Comparison of ENCODE assay signal across 1 mouse cellular context in the genomic region with DNA sequence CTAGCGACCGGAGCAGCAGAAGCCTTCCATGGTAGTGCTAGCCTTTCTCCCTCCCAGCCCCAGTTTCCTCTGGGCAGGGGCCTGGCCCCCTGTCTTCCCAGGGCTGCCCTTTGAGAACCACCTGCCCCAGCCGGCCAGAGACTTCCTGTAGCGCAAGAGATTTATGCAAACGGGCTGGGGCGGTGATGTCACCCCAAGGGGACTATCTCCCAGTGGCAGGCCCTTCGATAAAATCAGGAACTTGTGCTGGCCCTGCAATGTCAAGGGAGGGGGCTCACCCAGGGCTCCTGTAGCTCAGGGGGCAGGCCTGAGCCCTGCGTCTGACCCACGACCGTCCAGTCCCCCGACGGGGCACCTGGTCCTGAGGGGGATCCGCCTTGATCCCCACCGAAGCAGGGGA.
A peak's percentile ranks its signal among the peaks of the same experiment; 100 is the strongest.
TF ChIP-seq lines count a peak whose summit lies in the region.

No protein-coding gene starts in this region.

TF ChIP-seq in CH12.LX, 34 proteins besides CTCF, POLR2A, EP300 and RAD21:
- TF ChIP-seq ETS1 (conservative IDR thresholded peaks at IDR 0.05; ENCODE audit: low read depth, low read length) (peak; percentile 81), NELFE (IDR thresholded peaks at IDR 0.05; ENCODE audit: low read depth, low read length) (peak; percentile 85), MAFK (IDR thresholded peaks at IDR 0.05; ENCODE audit: insufficient replicate concordance, low read length) (no peak), HCFC1 (IDR thresholded peaks at IDR 0.05; ENCODE audit: low read depth, low read length) (peak; percentile 58), UBTF (IDR thresholded peaks at IDR 0.05; ENCODE audit: low read depth, low read length) (peak; percentile 84; the same call in 1 of the 2 replicates), MAX (IDR thresholded peaks at IDR 0.05; ENCODE audit: low read length) (peak; percentile 59), MAZ (IDR thresholded peaks at IDR 0.05; ENCODE audit: low read depth, low read length) (peak; percentile 85), NRF1 (IDR thresholded peaks at IDR 0.05; ENCODE audit: low read depth, low read length) (0 out of 2 replicates have a peak, but pooled peaks have one; percentile 13), ZMIZ1 (IDR thresholded peaks at IDR 0.05; ENCODE audit: low read depth, low read length) (peak; percentile 50; the same call in 1 of the 2 replicates), SMC3 (IDR thresholded peaks at IDR 0.05; ENCODE audit: low read depth, low read length) (no peak), BHLHE40 (IDR thresholded peaks at IDR 0.05; ENCODE audit: low read depth, low read length) (no peak), IRF4 (IDR thresholded peaks at IDR 0.05; ENCODE audit: low read depth, low read length) (peak; percentile 67; the same call in 1 of the 2 replicates), MEF2A (IDR thresholded peaks at IDR 0.05; ENCODE audit: borderline replicate concordance, low read depth, low read length) (peak; percentile 78), KAT2A (IDR thresholded peaks at IDR 0.05; ENCODE audit: insufficient replicate concordance, low read length) (no peak), JUN (IDR thresholded peaks at IDR 0.05; ENCODE audit: insufficient read depth, low read depth, low read length) (peak; percentile 55), USF2 (conservative IDR thresholded peaks at IDR 0.05; ENCODE audit: low read depth, low read length) (no peak), JUND (conservative IDR thresholded peaks at IDR 0.05; ENCODE audit: low read depth, low read length) (peak; percentile 38; the same call in 1 of the 2 replicates), SIN3A (IDR thresholded peaks at IDR 0.05; ENCODE audit: low read length) (peak; percentile 72; the same call in 1 of the 2 replicates), TCF12 (IDR thresholded peaks at IDR 0.05; ENCODE audit: low read depth, low read length) (peak; percentile 83), TBP (conservative IDR thresholded peaks at IDR 0.05; ENCODE audit: low read depth, low read length) (peak; percentile 62), MYC (IDR thresholded peaks at IDR 0.05; ENCODE audit: low read depth, low read length) (peak; percentile 29; the same call in 1 of the 2 replicates), ZKSCAN1 (IDR thresholded peaks at IDR 0.05; ENCODE audit: borderline replicate concordance, low read depth, low read length) (no peak), ELF1 (IDR thresholded peaks at IDR 0.05; ENCODE audit: low read depth, low read length) (peak; percentile 83), MXI1 (IDR thresholded peaks at IDR 0.05; ENCODE audit: low read depth, low read length) (peak; percentile 45)
